Mouse (Mus musculus) hindbrain, embryonic 16.5 days (tissue): ENCODE measurements around the gene Phc2. TPM values are rescaled to one million over a fixed set of nuclear protein-coding genes. Genes with fewer than 3 reads are reported as not detected.
A peak's percentile ranks its signal among the peaks of the same experiment; 100 is the strongest.

Experiments used
- ATAC-seq: fragments of 200-750 bp; cut with Nextera tagmentation; 2 replicates; pipeline ENCODE4 v1.8.0; 2017; ENCODE audit warnings: moderate TSS enrichment, moderate library complexity
- H3K27ac ChIP-seq: fragments of 300-500 bp; sonication (generic); 2 replicates; pipeline ENCODE4 v1.5.1; 2014; ENCODE audit warnings: low read depth, mild to moderate bottlenecking, control low read depth, low read length, moderate library complexity
- H3K27me3 ChIP-seq: fragments of 300-500 bp; sonication (generic); replicated peaks from 2 replicates; pipeline ENCODE4 v1.6.1; 2014; ENCODE audit warnings: low read length; ENCODE audit not compliant: control insufficient read depth, insufficient read depth
- H3K36me3 ChIP-seq: fragments of 300-500 bp; sonication (generic); 2 replicates; pipeline ENCODE4 v1.6.1; 2014; ENCODE audit warnings: mild to moderate bottlenecking, low read length, moderate library complexity, mixed read lengths; ENCODE audit not compliant: control insufficient read depth, insufficient read depth
- H3K4me1 ChIP-seq: fragments of 300-500 bp; sonication (generic); 2 replicates; pipeline ENCODE4 v1.6.1; 2014; ENCODE audit warnings: low read depth, low read length; ENCODE audit not compliant: control insufficient read depth, insufficient read depth
- H3K4me2 ChIP-seq: fragments of 300-500 bp; sonication (generic); 2 replicates; pipeline ENCODE4 v1.6.1; 2014; ENCODE audit warnings: mild to moderate bottlenecking, low read length, control low read depth, moderate library complexity
- H3K4me3 ChIP-seq: fragments of 300-500 bp; sonication (generic); 2 replicates; pipeline ENCODE4 v1.5.1; 2014; ENCODE audit warnings: mild to moderate bottlenecking, low read length, control low read depth, moderate library complexity
- H3K9ac ChIP-seq: fragments of 300-500 bp; sonication (generic); 2 replicates; pipeline ENCODE4 v1.6.1; 2014; ENCODE audit warnings: low read depth, mild to moderate bottlenecking, control low read depth, low read length, moderate library complexity
- H3K9me3 ChIP-seq: fragments of 300-500 bp; sonication (generic); 2 replicates; pipeline ENCODE4 v1.6.1; 2014; ENCODE audit warnings: mild to moderate bottlenecking, low read length, moderate library complexity; ENCODE audit not compliant: control insufficient read depth
- WGBS: fragments of 180-500 bp; shearing (Covaris S2); extraction: QIAGEN DNeasy Blood & Tissue Kit; methylation state at CpG from one replicate; pipeline ENCODE4 v1.1.7; 2014; 5-methylcytosine and 5-hydroxymethylcytosine counted together
- polyA plus RNA-seq: library from polyadenylated mRNA; unstranded; fragments of >200 nt; fragmentation: Nextera tagmentation; extraction: Ambion mirVana; gene quantifications from 2 replicates; pipeline ENCODE4 v1.2.1, GENCODE M21; 2015

Phc2 gene
- polyA plus RNA-seq, 1 experiment from 2014 or later = 19.9 TPM

DNA sequence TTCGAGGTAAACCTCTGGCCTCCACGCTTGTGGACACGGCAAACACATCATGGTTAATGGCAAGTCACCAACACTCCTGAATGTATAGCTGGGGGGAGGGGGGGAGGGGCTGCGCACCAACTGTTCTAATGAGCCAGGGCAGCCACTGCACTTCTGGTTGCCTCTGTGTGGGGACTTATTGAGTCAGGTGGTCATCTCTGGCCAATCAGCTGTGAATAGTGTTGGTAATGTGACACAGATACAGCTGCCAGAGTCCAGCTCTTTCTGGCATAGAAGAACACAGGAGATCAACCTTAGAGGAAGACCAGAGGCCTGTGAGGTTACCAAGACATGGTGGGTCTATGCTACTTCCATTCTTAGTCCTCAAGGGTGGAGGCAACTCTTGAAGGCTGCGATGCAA is 116.2 kb downstream of the Phc2 start:
- no peak overlapping the region for H3K4me3 ChIP-seq
- WGBS = 82% methylated on average over 5 of the region's 5 CpGs

DNA sequence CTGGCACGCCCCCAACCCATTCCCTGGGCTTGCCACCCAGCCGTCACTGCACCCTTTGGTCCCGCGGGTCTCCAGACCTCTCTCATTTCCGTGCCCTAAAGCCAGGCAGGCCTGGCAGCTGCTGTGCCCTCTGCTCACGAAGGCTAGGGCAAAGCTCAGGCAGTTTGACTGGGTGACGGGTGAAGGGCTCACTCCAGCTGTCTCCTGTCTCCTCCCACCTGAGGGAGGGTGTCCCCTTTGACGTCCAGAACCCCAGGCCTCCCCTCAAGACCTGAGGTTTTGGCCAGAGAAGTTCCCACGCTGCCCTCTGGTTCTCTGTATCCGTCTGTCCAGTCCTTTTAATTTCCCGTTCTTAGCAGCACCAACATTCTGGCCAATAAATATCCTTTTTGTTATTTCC is 119.3 kb downstream of the Phc2 start:
- Histone ChIP-seq H3K9me3 (no peaks in the 10 kb centered on the region), H3K4me3 (no peak overlapping the region), H3K27me3 (no peaks in the 10 kb centered on the region), H3K36me3 (peaks cover 27% of the 10 kb centered on the region), H3K4me2 (no peak overlapping the region), H3K9ac (no peak overlapping the region), H3K27ac (no peak overlapping the region), H3K4me1 (no peaks in the 10 kb centered on the region)
- ATAC-seq = no peak
- WGBS = 87% methylated on average over 11 of the region's 11 CpGs

More for the DNA sequence above, 116.2 kb downstream of the Phc2 start:
- no peaks in the 10 kb centered on the region for H3K4me1 ChIP-seq
- no peaks in the 10 kb centered on the region for H3K9me3 ChIP-seq
- no peak overlapping the region for H3K4me2 ChIP-seq
- H3K27ac ChIP-seq = no peak overlapping the region
- peaks cover 14% of the 10 kb centered on the region for H3K36me3 ChIP-seq
- no peaks in the 10 kb centered on the region for H3K27me3 ChIP-seq
- no peak overlapping the region for H3K9ac ChIP-seq
- ATAC-seq = no peak

DNA sequence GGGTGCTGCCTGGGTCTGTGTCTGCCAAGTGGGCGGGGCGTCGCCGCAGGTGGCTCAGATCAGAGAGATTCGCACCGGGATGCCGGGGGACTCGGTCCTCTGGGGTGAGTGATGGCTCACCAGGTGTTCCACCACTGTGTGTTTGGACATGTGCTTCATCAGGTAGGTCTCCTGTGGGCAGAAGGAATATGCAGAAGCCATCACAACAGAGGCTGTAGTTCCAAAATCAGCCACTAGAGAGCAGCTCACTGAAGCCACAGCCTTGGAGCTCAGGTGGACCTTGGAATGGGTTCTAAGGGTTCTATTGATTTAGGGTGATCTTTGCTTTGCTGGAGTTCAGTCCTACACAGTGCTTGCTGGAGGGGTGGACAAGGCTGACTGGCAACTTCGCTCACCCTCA is 120.0 kb downstream of the Phc2 start:
- WGBS = 89% methylated on average over 9 of the region's 9 CpGs
- Histone ChIP-seq H3K9me3 (no peaks in the 10 kb centered on the region), H3K4me3 (no peak overlapping the region), H3K4me1 (no peaks in the 10 kb centered on the region), H3K27ac (no peak overlapping the region), H3K27me3 (no peaks in the 10 kb centered on the region), H3K4me2 (no peak overlapping the region), H3K36me3 (peaks cover 30% of the 10 kb centered on the region), H3K9ac (no peak overlapping the region)
- ATAC-seq = no peak

DNA sequence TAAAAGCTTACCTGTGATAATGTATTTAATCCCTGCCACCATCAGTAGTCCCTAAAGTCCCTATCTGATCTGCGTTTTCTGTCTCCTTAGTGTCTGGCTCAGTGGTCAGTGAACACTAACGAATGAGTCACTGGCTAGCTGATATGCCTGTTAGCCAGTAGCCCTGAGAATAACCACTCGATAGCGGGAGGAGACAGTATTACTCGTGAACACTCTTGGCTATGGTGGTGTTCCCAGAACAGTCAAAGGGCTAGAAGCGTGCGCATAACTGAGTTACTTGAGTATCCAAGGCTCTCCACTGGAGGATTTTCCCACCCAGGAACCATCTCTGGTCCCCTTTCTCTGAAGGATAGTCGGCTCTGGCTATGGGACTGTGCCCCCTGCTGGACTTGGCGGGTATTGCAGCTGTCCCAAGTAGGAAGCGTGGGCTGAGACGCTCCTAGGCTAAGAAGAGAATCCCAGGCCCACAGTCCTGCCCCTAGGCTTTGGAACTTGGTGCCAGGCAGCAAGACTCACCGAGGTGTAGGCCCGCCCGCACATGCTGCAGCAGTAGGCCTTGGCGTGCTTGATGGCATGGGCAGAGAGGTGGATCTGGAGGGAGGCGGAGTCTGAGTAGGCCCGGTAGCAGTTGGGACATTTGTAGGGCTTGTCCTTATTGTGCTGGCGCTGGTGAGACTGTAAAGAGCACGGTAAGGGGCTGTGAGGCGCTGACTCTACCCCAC is 122.2 kb downstream of the Phc2 start:
- Histone ChIP-seq H3K9me3 (no peaks in the 10 kb centered on the region), H3K27me3 (no peaks in the 10 kb centered on the region), H3K36me3 (peaks cover 40% of the 10 kb centered on the region), H3K27ac (no peak overlapping the region), H3K4me2 (no peak overlapping the region), H3K9ac (no peak overlapping the region), H3K4me1 (no peaks in the 10 kb centered on the region), H3K4me3 (no peak overlapping the region)
- WGBS = 43% methylated on average over 20 of the region's 20 CpGs
- peak; percentile 58 for ATAC-seq

DNA sequence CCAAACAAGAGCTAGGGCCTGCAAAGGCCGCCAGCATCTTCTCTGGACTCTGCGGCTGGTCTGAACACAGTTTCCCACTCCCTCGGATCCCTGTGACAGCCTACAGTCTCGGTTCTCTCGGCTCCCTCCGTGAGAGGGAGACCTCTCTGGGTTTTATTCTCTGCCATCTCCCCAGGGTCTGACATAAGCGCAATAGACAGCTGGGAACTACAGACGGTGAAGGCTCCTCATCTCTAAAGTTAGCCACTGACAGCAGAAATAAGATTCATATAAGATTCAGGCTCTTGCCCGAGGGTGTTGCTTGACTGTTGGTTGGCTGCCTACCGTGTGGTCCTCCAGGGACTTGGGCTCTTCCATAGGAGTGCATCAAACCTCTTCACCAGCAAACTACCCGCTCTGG is 123.1 kb downstream of the Phc2 start:
- no peak for ATAC-seq

DNA sequence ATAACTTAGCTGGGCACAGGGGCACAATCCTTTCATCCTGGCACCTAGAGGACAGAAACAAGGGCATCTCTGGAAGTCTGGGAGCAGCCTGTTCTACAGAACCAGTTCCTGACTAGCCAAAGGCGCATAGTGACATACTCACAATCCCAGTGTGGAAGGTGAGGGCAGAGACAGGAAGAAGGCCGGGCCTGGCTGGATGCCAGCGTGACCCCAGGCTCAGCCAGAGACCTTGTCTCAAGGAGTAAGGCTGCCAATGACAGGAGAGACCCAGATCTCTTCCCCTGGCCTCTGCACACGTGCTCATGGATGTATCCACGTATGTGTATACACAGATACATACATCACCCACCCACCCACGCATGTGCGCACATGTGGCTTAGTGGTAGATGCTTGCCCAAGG is 127.5 kb downstream of the Phc2 start:
- Histone ChIP-seq H3K9me3 (no peaks in the 10 kb centered on the region), H3K36me3 (peaks cover 51% of the 10 kb centered on the region), H3K9ac (no peak overlapping the region), H3K27me3 (no peaks in the 10 kb centered on the region), H3K4me2 (no peak overlapping the region), H3K27ac (no peak overlapping the region), H3K4me1 (no peaks in the 10 kb centered on the region), H3K4me3 (no peak overlapping the region)
- 85% methylated on average over 7 of the region's 7 CpGs for WGBS
- ATAC-seq = no peak

More for the DNA sequence above, 123.1 kb downstream of the Phc2 start:
- no peak overlapping the region; the same call in 1 of the 2 replicates for H3K9ac ChIP-seq
- H3K4me1 ChIP-seq = no peaks in the 10 kb centered on the region
- no peak overlapping the region for H3K27ac ChIP-seq
- peaks cover 40% of the 10 kb centered on the region for H3K36me3 ChIP-seq
- H3K9me3 ChIP-seq = no peaks in the 10 kb centered on the region
- WGBS = 82% methylated on average over 11 of the region's 11 CpGs
- H3K4me3 ChIP-seq = no peak overlapping the region
- no peak overlapping the region for H3K4me2 ChIP-seq
- no peaks in the 10 kb centered on the region for H3K27me3 ChIP-seq

DNA sequence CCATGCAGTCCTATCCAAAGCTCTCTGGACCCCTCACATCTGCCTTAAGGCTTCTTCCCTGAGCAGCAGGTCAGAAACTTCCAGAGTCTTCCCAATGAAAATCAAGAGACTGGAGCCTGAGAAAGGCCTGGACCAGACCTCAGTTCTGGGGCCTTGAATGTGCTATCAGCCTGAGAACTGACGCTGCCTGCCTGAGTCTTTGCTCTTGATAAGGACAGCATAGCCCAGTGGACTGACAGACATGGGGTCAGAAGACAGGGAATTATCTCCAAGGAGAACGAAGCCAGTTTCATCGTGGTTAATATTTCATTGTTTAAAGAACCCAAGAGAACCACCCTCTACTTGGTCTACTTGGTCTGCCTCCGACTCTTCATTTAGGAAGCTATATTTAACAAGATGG is 128.1 kb downstream of the Phc2 start:
- 80% methylated on average over 4 of the region's 4 CpGs for WGBS
- no peak overlapping the region for H3K4me2 ChIP-seq
- no peak for ATAC-seq
- H3K9me3 ChIP-seq = no peaks in the 10 kb centered on the region
- H3K4me3 ChIP-seq = no peak overlapping the region
- H3K9ac ChIP-seq = no peak overlapping the region
- peaks cover 49% of the 10 kb centered on the region for H3K36me3 ChIP-seq
- no peaks in the 10 kb centered on the region for H3K27me3 ChIP-seq
- H3K27ac ChIP-seq = no peak overlapping the region
- no peaks in the 10 kb centered on the region for H3K4me1 ChIP-seq

DNA sequence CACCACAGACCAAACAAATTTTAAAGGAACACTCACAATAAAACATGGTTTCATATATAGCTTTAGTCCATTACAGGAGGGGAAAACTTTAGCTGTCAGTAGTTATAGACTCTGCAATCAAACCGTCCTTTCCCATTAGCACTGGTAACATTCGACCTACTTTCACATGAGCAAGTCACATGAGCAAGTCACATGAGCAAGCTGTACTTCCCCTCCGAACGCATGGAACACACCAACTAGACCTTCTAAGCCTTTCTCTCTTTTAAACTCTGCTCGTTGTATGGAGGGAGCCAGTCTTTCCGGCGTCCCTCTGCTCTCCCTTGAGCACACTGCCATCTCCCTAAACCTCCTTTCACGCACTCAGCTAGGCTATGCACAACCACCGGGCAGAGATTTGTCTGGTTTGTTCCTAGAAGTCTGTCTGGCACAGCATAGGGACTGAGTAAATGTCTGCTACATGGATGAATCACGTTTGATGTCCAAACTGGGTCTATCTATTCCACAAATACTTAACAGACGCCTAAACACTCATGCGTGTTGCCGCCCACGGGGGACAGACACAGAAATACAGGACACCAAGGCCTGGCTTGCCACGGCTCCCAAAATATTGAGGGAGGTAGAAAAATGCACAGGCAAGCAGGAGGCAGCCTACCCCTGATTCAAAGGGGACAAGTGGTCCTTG is 130.6 kb downstream of the Phc2 start:
- no peak overlapping the region for H3K27ac ChIP-seq
- no peak overlapping the region for H3K9ac ChIP-seq
- ATAC-seq = no peak
- H3K4me3 ChIP-seq = no peak overlapping the region
- 93% methylated on average over 15 of the region's 15 CpGs for whole genome bisulfite sequencing
- peaks cover 41% of the 10 kb centered on the region for H3K36me3 ChIP-seq
- no peaks in the 10 kb centered on the region for H3K27me3 ChIP-seq
- no peak overlapping the region for H3K4me2 ChIP-seq
- H3K4me1 ChIP-seq = no peaks in the 10 kb centered on the region
- no peaks in the 10 kb centered on the region for H3K9me3 ChIP-seq

DNA sequence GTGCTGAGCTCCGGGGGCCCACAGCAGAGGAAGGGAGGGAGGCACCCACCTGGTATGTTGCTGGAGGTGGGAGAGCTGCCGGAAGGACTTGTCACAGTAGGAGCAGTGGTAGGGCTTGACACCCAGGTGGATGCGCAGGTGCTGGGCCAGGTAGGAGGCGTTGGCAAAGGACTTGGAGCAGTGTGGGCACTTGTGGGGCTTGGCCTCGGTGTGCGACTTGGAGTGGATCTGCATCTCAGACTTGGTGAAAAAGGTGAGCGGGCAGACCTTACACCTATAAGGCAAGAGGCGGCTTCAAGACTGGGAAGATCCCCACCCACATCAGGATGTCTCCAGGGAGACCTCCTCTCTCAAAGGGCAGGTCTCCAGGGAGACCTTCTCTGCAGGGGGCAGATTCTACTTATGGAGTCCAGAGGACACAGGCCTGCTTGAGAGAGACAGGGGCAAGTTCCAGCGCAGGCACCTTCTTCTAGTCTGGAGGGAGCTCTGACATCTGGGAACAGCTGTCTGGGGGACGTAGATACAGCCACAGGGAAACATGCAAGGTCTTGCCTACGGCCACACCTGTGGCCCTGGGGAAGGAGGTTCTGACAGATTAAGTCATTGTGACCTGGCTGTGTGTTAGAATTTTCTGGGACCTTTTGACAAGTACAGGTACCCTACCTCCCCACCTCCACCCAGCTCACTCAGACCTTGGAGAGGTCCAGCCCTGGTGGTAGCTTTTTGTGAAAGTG is 131.6 kb downstream of the Phc2 start:
- H3K4me2 ChIP-seq = no peak overlapping the region
- H3K4me3 ChIP-seq = no peak overlapping the region
- H3K27me3 ChIP-seq = no peaks in the 10 kb centered on the region
- H3K9me3 ChIP-seq = no peaks in the 10 kb centered on the region
- H3K27ac ChIP-seq = no peak overlapping the region
- no peak overlapping the region for H3K9ac ChIP-seq
- ATAC-seq = no peak
- H3K36me3 ChIP-seq = peaks cover 37% of the 10 kb centered on the region
- 91% methylated on average over 11 of the region's 11 CpGs for WGBS
- H3K4me1 ChIP-seq = no peaks in the 10 kb centered on the region
